Mouse (Mus musculus) liver, embryonic 11.5 days (tissue): ENCODE results near the gene Myg1. TPM values are rescaled to one million over a fixed set of nuclear protein-coding genes. Genes with fewer than 3 reads are reported as not detected.

ENCODE experiments used
- ATAC-seq: fragments of 200-750 bp; cut with Nextera tagmentation; replicated peaks from 2 replicates; pipeline ENCODE4 v1.8.0; 2017; ENCODE audit warnings: moderate number of reproducible peaks, mild to moderate bottlenecking, moderate TSS enrichment, moderate library complexity; ENCODE audit not compliant: low FRiP score
- DNase-seq: peaks from one replicate; pipeline ENCODE4 v3.0.0-alpha.2; 2017; ENCODE audit warnings: low spot score
- H3K27ac ChIP-seq: fragments of 300-500 bp; sonication (generic); 2 replicates; pipeline ENCODE4 v1.5.1; 2014; ENCODE audit warnings: mild to moderate bottlenecking, low read depth, low read length, control low read depth
- H3K27me3 ChIP-seq: fragments of 300-500 bp; sonication (generic); replicated peaks from 2 replicates; pipeline ENCODE4 v1.6.1; 2014; ENCODE audit warnings: low read length, mixed read lengths; ENCODE audit not compliant: control insufficient read depth, insufficient read depth
- H3K36me3 ChIP-seq: fragments of 300-500 bp; sonication (generic); 2 replicates; pipeline ENCODE4 v1.6.1; 2014; ENCODE audit warnings: mild to moderate bottlenecking, low read length, moderate library complexity, mixed read lengths; ENCODE audit not compliant: control insufficient read depth, insufficient read depth
- H3K4me1 ChIP-seq: fragments of 300-500 bp; sonication (generic); replicated peaks from 2 replicates; pipeline ENCODE4 v1.6.1; 2014; ENCODE audit warnings: low read length, mixed read lengths; ENCODE audit not compliant: control insufficient read depth, insufficient read depth
- H3K4me2 ChIP-seq: fragments of 300-500 bp; sonication (generic); 2 replicates; pipeline ENCODE4 v1.6.1; 2014; ENCODE audit warnings: mild to moderate bottlenecking, control low read depth, moderate library complexity
- H3K4me3 ChIP-seq: fragments of 300-500 bp; sonication (generic); 2 replicates; pipeline ENCODE4 v1.5.1; 2014; ENCODE audit warnings: low read depth, low read length, control low read depth
- H3K9ac ChIP-seq: fragments of 300-500 bp; sonication (generic); 2 replicates; pipeline ENCODE4 v1.6.1; 2014; ENCODE audit warnings: low read depth, low read length, control low read depth
- H3K9me3 ChIP-seq: fragments of 300-500 bp; sonication (generic); 2 replicates; pipeline ENCODE4 v1.6.1; 2016; ENCODE audit warnings: low read length, inconsistent platforms, mixed read lengths; ENCODE audit not compliant: control insufficient read depth
- WGBS: fragments of 180-500 bp; shearing (Covaris S2); extraction: QIAGEN DNeasy Blood & Tissue Kit; methylation state at CpG from one replicate; pipeline ENCODE4 v1.1.7; 2014; 5-methylcytosine and 5-hydroxymethylcytosine counted together
- polyA plus RNA-seq: library from polyadenylated mRNA; unstranded; fragments of >200 nt; fragmentation: Nextera tagmentation; extraction: Ambion mirVana; gene quantifications from 2 replicates; pipeline ENCODE4 v1.2.1, GENCODE M21; 2014

The Myg1 gene
- polyA plus RNA-seq = 97.0 and 104 TPM in 2 replicates

DNA sequence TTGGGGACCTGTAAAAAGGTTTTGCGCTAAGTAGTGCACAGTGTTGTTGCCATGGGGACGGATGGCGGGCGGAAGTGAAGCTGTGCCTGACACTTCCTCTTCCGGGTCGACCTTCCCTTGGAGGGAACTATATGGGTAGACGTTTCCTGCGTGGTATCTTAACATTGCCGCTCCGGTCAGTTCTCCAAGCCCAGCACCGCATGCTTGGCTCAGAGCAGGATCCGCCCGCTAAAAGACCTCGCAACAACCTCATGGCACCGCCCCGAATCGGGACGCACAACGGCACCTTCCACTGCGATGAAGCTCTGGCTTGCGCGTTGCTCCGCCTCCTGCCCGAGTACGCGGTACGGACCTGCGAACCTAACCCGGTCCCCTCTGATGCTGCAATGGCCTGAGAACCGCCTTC, at the start of gene Myg1:
Gene Myg1, plus strand, starts transcription at position 100 of the 406 bp plus-strand sequence.
- H3K4me2 ChIP-seq = peak within 1 kb of the TSS; percentile 97
- 1% methylated on average over 30 of the region's 30 CpGs for WGBS
- peaks cover 40% of the 10 kb centered on the region for H3K36me3 ChIP-seq
- peak within 1 kb of the TSS; percentile 73 for H3K9ac ChIP-seq
- H3K9me3 ChIP-seq = no peaks in the 10 kb centered on the region
- peaks cover 20% of the 10 kb centered on the region for H3K4me1 ChIP-seq
- DNase-seq (peak; percentile 84), ATAC-seq (peak; percentile 90)
- no peaks in the 10 kb centered on the region for H3K27me3 ChIP-seq
- peak within 1 kb of the TSS; percentile 80 for H3K4me3 ChIP-seq
- H3K27ac ChIP-seq = peak within 1 kb of the TSS; percentile 75

DNA sequence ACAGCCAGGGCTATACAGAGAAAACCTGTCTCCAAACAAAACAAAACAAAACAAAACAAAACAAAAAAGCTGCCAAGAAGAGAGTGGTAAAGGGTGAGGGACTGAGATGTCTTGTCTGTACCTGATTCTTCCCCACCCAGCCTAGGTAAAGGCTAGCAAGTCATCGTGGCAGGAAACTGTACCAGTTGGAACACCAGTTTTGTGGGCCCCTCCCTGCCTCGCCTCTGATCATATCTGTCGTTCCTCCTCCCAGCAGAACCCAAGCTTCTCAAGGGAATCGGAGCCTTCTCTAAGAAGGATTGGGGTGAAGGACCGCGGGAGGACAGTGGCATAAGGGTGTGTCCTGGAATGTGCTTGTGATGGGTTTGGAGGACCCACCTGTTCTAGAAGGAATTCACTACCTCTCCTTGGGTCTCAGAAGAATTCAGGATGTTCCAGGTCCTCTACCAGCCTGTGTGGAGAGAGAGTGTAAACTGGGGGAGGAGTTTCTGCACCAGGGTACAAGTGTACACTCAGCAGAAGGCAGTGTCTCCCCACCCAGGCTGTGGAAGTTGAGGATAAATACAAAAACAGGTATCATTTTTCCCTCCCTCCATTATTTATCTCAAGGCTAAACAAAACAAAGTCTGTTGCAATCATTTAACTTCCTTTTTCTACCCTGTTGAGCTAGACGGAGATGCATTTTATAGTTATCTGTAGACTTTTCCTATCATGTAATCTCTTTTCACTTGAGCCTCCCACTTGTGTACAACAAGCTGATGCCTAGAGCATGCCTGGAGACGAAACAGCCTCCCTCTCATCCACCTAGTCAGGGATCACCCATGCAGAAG, 48.8 kb upstream of the Myg1 start:
- Histone ChIP-seq H3K4me2 (peak overlapping the region; percentile 36), H3K9ac (no peak overlapping the region), H3K27me3 (no peaks in the 10 kb centered on the region), H3K4me1 (peaks cover 35% of the 10 kb centered on the region), H3K36me3 (peaks cover 9% of the 10 kb centered on the region), H3K27ac (no peak overlapping the region; the same call in none of the 2 replicates), H3K4me3 (0 out of 2 replicates have a peak overlapping the region, but pooled peaks have one; percentile 3), H3K9me3 (no peaks in the 10 kb centered on the region)
- ATAC-seq (no peak), DNase-seq (no peak)
- WGBS = 47% methylated on average over 8 of the region's 8 CpGs

DNA sequence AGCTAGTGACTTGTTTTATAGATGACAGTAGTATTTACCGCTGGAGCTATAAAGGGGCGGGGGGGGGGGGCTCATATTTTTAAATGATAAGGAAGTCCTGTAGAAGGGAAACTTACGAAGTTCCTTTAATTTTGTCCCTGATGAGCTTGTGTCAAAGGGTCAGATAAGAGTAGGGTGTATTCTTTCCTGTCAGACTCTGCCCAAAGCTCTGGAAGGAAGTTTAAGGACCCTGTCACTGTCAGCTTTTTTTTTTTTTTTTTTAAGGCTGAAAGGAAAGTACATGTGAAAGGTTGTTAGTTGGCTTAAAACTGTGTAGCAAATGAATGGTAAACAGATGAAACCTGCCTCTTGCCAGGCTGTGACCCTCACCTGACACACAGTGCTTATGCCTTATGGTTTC, 47.9 kb upstream of the Myg1 start:
- H3K4me3 ChIP-seq = no peak overlapping the region
- no peaks in the 10 kb centered on the region for H3K9me3 ChIP-seq
- H3K36me3 ChIP-seq = peaks cover 9% of the 10 kb centered on the region
- DNase-seq (no peak), ATAC-seq (no peak)
- no peaks in the 10 kb centered on the region for H3K27me3 ChIP-seq
- H3K4me1 ChIP-seq = peaks cover 34% of the 10 kb centered on the region
- no peak overlapping the region for H3K9ac ChIP-seq
- H3K27ac ChIP-seq = no peak overlapping the region
- 37% methylated on average over 3 of the region's 3 CpGs for WGBS
- no peak overlapping the region for H3K4me2 ChIP-seq

DNA sequence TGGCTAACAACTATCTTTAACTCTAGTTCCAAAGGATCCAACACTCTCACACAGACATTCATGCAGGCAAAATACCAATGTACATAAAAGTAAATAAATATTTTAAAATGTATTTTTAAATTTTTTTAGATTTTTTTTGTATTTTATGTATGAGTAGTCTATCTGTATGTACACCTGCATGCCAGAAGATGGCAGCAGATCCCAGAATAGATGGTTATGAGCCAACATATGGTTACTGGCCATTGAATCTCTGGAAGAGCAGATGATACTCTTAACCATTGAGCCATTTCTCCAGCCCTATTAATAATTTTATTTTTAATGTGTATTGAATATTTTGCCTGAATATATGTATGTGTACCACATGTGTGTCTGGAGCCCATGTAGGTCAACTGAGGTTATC, 44.1 kb upstream of the Myg1 start:
- H3K4me2 ChIP-seq = no peak overlapping the region
- no peak overlapping the region for H3K4me3 ChIP-seq
- peaks cover 14% of the 10 kb centered on the region for H3K4me1 ChIP-seq
- ATAC-seq (peak; percentile 55; the same call in 1 of the 2 replicates), DNase-seq (no peak)
- H3K36me3 ChIP-seq = no peaks in the 10 kb centered on the region
- no peaks in the 10 kb centered on the region for H3K9me3 ChIP-seq
- no peak overlapping the region for H3K9ac ChIP-seq
- no peak overlapping the region for H3K27ac ChIP-seq
- no peaks in the 10 kb centered on the region for H3K27me3 ChIP-seq

DNA sequence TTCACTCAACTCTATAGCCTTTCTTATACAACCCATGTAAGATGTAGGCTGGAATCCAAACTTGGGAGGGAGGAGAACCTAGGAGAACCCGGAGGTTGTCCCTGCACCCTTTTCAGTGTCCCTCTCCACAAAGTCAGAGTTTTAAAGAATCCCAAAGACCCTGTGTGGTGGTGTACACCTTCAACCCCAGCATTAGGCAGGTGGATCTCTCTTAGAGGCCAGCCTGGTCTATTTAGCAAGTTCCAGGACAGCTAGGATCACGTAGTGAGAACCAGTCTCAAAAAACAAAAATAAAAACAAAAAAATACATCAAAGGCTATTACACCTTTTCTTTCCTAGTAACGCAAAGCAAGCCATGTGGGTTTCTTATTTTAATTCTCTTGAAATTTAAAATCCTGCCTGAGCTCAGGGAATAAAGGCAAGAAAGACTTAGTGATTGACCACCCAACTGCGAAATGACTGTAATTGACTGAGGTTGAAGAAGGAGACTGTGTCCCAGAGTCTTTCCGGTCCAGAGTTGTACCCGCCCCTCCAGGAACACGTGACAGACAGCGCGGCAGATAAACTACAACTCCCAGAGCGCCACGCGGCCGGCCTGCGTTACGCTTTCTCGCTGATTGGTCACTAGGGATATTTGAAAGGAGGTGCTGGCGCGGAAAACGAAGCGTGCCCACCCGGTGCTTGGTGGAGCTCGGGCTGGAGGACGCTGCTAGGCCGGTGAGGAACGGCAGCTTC, 35.7 kb upstream of the Myg1 start, which contains the start of gene Espl1:
Gene Espl1, plus strand, starts transcription at position 634 of the 735 bp plus-strand sequence.
- peak within 1 kb of the TSS; percentile 68 for H3K4me2 ChIP-seq
- peak within 1 kb of the TSS; percentile 72 for H3K9ac ChIP-seq
- no peaks in the 10 kb centered on the region for H3K27me3 ChIP-seq
- 7% methylated on average over 25 of the region's 25 CpGs for WGBS
- H3K4me1 ChIP-seq = peaks cover 3% of the 10 kb centered on the region
- DNase-seq = peak; percentile 93
- ATAC-seq = peak; percentile 98
- peak within 1 kb of the TSS; percentile 46; the same call in 1 of the 2 replicates for H3K27ac ChIP-seq
- peak within 1 kb of the TSS; percentile 72 for H3K4me3 ChIP-seq
- no peaks in the 10 kb centered on the region for H3K9me3 ChIP-seq
- peaks cover 20% of the 10 kb centered on the region for H3K36me3 ChIP-seq

DNA sequence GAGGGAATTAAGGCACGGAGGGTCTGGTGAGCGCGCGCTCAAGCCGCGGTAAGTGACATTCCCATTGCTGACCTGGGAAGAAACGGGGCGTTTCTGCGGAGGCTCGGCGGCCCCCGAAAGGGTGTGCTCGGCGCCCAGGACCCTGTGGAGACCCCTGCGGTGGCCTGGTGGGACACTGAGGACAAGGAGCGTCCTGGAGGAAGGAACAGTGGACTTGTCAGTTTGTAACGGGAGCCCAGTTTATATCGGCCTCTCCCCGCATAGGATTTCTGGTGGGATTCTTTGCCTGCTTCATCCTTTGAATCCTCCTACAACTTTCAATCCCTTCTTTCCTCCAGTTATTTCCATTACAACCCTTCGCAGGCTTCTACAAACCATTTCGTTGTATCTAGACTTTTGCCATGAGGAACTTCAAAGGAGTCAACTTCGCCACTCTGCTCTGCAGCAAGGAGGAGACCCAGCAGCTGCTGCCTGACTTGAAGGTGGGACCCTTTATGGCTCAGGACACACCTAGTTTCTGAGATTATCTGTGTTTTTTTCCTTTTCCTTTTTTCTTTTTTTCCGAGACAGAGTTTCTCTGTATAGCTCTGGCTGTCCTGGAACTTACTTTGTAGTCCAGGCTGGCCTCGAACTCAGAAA, 35.0 kb upstream of the Myg1 start:
- peak overlapping the region; percentile 46; the same call in 1 of the 2 replicates for H3K27ac ChIP-seq
- no peaks in the 10 kb centered on the region for H3K27me3 ChIP-seq
- peak overlapping the region; percentile 68 for H3K4me2 ChIP-seq
- ATAC-seq (no peak; the same call in none of the 2 replicates), DNase-seq (no peak)
- peaks cover 27% of the 10 kb centered on the region for H3K36me3 ChIP-seq
- H3K9ac ChIP-seq = peak overlapping the region; percentile 72
- peaks cover 3% of the 10 kb centered on the region for H3K4me1 ChIP-seq
- H3K9me3 ChIP-seq = no peaks in the 10 kb centered on the region
- WGBS = 3% methylated on average over 24 of the region's 24 CpGs
- peak overlapping the region; percentile 72 for H3K4me3 ChIP-seq

DNA sequence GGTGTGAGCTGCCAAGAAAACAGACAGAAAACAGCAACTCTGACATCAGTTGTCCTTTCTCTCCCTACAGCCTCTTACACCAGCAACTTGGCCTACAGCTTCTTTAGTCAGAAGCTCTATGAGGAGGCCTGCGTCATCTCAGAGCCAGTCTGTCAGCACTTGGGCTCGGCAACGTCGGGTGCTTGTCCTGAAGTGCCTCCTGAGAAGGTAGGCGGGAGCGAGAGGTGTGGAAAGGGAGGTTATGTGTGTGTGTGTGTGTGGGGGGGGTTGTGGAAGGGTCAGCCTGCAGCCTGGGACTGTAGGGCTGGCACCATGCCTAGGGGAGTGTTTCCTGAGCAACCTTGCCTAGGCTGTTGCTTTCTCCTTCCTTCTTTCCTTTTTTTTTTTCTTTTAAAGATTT, 29.0 kb upstream of the Myg1 start:
- Histone ChIP-seq H3K4me1 (no peaks in the 10 kb centered on the region; the same call in 1 of the 2 replicates), H3K9ac (no peak overlapping the region), H3K4me3 (no peak overlapping the region), H3K9me3 (no peaks in the 10 kb centered on the region), H3K27me3 (no peaks in the 10 kb centered on the region), H3K27ac (no peak overlapping the region), H3K4me2 (no peak overlapping the region), H3K36me3 (peaks cover 64% of the 10 kb centered on the region)
- WGBS = 79% methylated on average over 6 of the region's 6 CpGs
- no peak for DNase-seq
- ATAC-seq = no peak

DNA sequence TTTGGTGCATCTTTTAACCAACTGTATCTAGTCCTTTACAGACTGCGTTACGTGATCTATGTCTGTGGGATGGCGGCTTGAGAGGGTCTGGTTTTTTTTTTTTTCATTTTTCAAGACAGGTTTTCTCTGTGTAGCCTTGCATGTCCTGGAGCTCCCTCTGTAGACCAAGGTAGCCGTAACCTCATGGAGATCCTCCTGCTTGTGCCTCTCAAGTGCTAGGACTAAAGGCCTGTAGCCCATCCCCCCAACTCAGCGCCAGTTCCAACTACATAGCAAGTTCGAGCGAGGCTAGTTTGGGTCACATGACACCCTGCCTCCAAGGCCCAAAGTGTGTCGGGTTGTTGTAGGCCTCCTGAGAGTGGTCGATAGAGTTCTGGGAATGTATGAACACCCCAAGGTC, 22.8 kb upstream of the Myg1 start:
- H3K36me3 ChIP-seq = peaks cover 56% of the 10 kb centered on the region
- no peaks in the 10 kb centered on the region for H3K4me1 ChIP-seq
- H3K27me3 ChIP-seq = no peaks in the 10 kb centered on the region
- H3K4me3 ChIP-seq = no peak overlapping the region
- no peak overlapping the region for H3K27ac ChIP-seq
- no peak for DNase-seq
- no peak for ATAC-seq
- H3K9ac ChIP-seq = no peak overlapping the region
- WGBS = 87% methylated on average over 9 of the region's 9 CpGs
- no peaks in the 10 kb centered on the region for H3K9me3 ChIP-seq
- H3K4me2 ChIP-seq = no peak overlapping the region
